Mouse (Mus musculus): ENCODE results near the gene Naip6. TPM values are rescaled to one million over a fixed set of nuclear protein-coding genes. Genes with fewer than 3 reads are reported as not detected.
"Not testable (repeated sequence)": the region's sequence is repeated elsewhere in the genome, so short reads cannot be mapped to it uniquely, and the experiment has no call there.

Naip6 gene
- 8.2 and 9.1 TPM in 2 replicates for polyA plus RNA-seq (2015; fragmentation: Nextera tagmentation; extraction: Ambion mirVana)

DNA sequence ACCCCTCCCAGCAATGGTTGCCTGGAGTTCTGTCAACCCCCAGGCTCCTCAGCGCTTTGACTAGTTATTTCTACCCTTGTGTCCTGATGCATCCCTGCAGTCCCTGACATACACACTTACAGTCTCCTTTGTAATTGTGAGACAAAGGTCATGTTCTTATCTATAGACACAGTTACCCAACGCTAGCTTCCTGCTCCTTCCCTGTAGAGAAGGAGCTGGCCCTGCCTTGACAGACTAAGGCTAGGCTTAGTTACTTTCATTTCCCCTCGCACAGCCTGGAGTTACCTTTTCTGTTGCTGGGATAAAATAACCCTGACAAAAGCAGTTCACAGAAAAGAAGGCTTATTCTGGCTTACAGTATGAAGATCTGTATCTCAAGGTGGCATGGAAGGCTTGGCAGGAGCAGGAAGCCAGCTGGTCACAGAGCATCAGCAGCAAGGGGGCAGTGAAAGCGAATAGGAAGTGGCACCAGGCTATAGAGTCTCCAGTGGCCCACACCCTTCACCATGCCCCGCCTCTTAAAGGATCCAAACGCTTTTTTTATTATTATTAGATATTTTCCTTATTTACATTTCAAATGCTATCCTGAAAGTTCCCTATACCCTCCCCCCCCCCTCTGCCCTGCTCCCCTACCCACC lies at the start of gene Naip6:
Naip6 (minus strand) TSS at position 419 of the 638 bp plus-strand sequence.
- Histone ChIP-seq H3K27ac (peak within 1 kb of the TSS; percentile 62), H3K4me2 (replicated peaks) (peak within 1 kb of the TSS; percentile 38), H3K4me3 (replicated peaks) (peak within 1 kb of the TSS; percentile 19; the same call in 1 of the 2 replicates)
- not testable (repeated sequence) for H3K4me1 ChIP-seq (replicated peaks); H3K36me3 ChIP-seq; H3K9me3 ChIP-seq; H3K27me3 ChIP-seq (replicated peaks); H3K9ac ChIP-seq
- peak; percentile 98 for ATAC-seq
- WGBS: 58% methylated on average over 6 of the region's 6 CpGs

DNA sequence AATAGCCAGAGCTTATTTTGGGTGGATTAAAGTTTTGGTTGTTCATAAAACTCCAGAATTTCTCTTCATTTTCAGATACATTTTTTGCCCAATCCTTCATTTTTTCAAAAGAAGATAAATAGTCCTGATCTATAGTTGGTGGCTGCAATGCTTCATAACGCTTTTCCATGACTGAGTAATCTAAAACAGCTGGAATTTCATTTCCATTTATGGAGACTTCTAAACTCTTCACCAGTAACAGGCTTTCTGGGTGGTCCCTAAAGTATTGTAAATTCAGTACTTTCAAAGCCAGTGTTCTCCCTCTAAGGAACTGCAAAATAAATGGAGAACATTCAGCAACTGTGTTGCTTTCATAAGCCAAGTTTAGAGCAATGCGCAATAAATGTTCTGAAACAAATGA lies 34.8 kb upstream of the Naip6 start:
- not testable (repeated sequence) for H3K27me3 ChIP-seq (replicated peaks); H3K4me1 ChIP-seq (replicated peaks); H3K4me2 ChIP-seq (replicated peaks); H3K36me3 ChIP-seq; H3K4me3 ChIP-seq (replicated peaks); H3K9me3 ChIP-seq; ATAC-seq; H3K27ac ChIP-seq; H3K9ac ChIP-seq
- 59% methylated on average over 2 of the region's 2 CpGs for WGBS

DNA sequence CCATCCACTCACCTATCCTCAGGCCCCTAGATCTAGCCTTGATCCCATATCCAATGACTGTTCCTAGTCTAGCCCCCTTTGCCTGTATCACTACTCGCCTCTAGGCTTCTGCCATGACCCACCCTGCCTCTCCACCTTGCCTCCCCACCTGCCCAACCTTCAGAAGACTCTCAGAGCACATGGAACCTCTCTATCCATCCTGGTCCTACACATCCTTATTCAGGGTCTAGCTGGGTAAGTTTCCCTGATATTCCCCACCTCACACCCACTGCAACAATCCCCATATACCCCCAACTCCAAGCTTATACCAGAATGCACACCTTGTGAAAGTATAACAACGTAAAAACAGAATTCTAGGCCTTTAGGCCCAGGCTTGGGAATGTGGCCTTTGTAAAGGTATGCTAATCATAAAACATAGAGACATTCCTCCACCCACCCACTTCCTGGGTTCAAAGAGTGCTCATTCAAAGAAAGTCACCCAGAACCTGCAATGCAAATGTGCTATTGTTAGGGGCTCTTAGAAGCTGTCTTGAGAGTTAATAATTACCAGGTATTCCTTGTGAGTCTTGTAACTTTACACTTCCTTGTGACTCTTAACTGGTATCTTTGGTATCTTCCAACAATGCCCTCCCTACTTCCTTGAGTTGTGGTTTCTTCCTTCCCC lies 32.2 kb upstream of the Naip6 start:
- H3K9me3 ChIP-seq; H3K4me1 ChIP-seq (replicated peaks); H3K4me3 ChIP-seq (replicated peaks); H3K4me2 ChIP-seq (replicated peaks); H3K27me3 ChIP-seq (replicated peaks); H3K9ac ChIP-seq; H3K27ac ChIP-seq; H3K36me3 ChIP-seq: not testable (repeated sequence)
- 71% methylated on average over 1 of the region's 2 CpGs for WGBS
- ATAC-seq: peak; percentile 70

DNA sequence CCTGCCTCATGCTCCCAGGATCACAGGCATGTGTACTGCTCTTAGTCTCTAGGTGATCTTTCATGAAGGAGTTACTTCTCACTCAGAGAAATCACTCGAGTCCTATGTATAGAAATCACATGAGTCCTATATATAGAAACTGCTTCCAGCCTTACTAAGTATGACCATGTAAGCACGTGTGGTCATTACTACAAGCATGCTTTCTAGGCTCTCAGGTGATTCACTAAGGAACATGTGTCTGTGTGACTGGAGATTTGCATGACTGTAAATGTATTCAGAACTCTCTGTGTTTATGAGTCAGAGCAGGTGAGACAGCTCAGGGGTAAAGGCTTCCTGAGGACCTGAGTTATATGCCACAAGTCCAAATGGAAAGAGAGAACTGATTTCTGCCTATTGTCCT lies 24.3 kb upstream of the Naip6 start:
- 63% methylated on average over 2 of the region's 2 CpGs for whole genome bisulfite sequencing
- H3K9ac ChIP-seq: no peak overlapping the region
- no peak overlapping the region for H3K4me2 ChIP-seq (replicated peaks)
- H3K9me3 ChIP-seq: no peaks in the 10 kb centered on the region
- no peak overlapping the region for H3K4me3 ChIP-seq (replicated peaks)
- H3K4me1 ChIP-seq (replicated peaks): no peaks in the 10 kb centered on the region
- no peaks in the 10 kb centered on the region for H3K27me3 ChIP-seq (replicated peaks)
- H3K27ac ChIP-seq: no peak overlapping the region
- no peaks in the 10 kb centered on the region for H3K36me3 ChIP-seq
- ATAC-seq: peak; percentile 55

DNA sequence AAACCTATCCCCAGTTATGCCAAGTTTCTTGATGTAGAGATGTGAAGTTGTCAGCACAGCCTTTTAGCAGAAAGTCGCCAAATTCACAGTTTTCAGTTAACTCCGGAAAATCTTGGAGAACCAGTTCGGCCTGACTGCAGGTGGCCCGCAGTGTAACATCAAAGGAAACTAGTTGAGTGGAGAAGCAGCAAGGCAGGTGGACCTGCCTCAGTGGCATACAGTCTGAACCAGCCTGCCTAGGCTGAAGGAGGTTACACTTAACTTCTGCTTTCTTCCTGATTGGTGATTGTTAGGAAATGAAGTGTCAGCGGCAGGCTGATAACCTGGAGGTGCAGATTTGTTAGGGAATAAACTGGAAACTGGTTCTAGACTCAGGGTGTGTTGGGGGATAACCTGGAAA lies 14.3 kb upstream of the Naip6 start:
- H3K27me3 ChIP-seq (replicated peaks); H3K9ac ChIP-seq; H3K4me3 ChIP-seq (replicated peaks); H3K4me1 ChIP-seq (replicated peaks); H3K27ac ChIP-seq; H3K4me2 ChIP-seq (replicated peaks); H3K9me3 ChIP-seq; H3K36me3 ChIP-seq: not testable (repeated sequence)
- peak; percentile 68; the same call in 1 of the 2 replicates for ATAC-seq
- 21% methylated on average over 5 of the region's 5 CpGs for WGBS

DNA sequence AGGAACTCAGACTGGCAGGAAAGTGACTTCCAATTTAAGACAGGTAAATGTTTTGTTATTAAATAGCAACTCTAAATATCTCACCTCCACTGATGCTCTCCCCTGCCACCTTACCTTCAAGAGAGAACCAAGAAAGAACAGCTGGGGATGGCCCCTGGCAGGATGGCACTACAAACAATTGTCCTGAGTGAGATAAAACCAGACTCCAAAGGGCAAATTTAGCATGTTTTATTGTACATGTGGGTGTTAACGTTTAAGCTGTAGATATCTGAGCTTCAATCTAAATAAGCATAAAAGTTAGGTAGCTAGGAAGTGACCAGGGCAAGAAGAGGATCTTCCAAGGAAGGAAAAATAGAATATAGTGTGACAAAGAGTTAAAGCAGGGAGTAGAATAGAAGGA lies 11.4 kb upstream of the Naip6 start:
- H3K9me3 ChIP-seq; H3K4me3 ChIP-seq (replicated peaks); H3K36me3 ChIP-seq; H3K9ac ChIP-seq; H3K4me1 ChIP-seq (replicated peaks); H3K27me3 ChIP-seq (replicated peaks); H3K4me2 ChIP-seq (replicated peaks): not testable (repeated sequence)
- WGBS: 4% methylated on average over 1 of the region's 1 CpGs
- peak; percentile 67 for ATAC-seq
- H3K27ac ChIP-seq: peak overlapping the region; percentile 49; the same call in 1 of the 2 replicates

DNA sequence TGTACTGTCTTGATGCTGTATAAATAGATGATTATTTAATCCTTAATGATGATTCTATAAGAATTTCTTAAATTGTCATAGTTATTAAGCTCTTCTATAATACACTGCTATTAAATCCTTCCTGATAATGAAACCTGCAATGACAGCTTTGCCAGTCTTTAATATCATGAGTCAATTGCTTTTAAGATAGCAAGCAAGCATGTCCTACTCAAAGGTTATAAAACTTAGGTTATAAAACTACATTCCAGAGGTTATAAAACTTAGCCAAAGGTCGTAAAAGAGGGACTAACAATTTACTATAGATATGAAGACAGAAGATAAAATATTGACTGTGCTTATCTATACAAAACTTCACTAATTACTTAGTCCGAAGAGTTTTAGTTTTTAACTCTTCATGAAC lies 10.6 kb upstream of the Naip6 start:
- ATAC-seq: peak; percentile 79
- H3K9ac ChIP-seq; H3K4me2 ChIP-seq (replicated peaks); H3K9me3 ChIP-seq; H3K4me1 ChIP-seq (replicated peaks); H3K4me3 ChIP-seq (replicated peaks); H3K36me3 ChIP-seq; H3K27ac ChIP-seq; H3K27me3 ChIP-seq (replicated peaks): not testable (repeated sequence)
- WGBS: 25% methylated on average over 2 of the region's 2 CpGs

DNA sequence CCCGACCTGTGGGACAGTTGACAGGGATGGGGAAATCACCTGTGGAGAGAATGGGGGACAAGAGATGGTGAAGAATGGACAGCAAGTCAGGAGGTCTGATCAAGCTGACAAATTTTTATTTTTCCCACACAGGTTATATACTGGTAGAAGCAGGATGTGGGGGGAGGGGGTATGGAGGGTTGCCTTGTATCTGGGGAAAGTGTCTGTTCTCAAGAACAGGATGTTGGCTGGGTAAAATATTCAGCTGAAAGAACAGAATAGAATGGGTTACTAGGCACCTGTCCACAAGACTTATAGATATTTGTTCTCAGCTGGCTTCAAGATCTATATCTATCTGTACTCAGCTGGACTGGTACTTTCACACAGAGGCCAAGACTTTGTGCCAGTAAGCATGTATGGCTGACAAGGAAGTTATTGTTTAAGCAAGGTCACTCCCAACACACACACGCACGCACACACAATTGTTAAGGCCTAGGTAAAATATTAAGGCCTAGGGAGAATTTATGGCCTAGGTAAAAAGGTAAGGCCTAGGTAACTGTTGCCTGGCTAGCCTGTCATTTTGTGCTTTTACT lies 4.9 kb upstream of the Naip6 start:
- not testable (repeated sequence) for H3K4me3 ChIP-seq (replicated peaks); H3K36me3 ChIP-seq; H3K4me2 ChIP-seq (replicated peaks); H3K9ac ChIP-seq; H3K4me1 ChIP-seq (replicated peaks); H3K27ac ChIP-seq; H3K9me3 ChIP-seq; H3K27me3 ChIP-seq (replicated peaks)
- 84% methylated on average over 3 of the region's 3 CpGs for WGBS
- peak; percentile 50; the same call in 1 of the 2 replicates for ATAC-seq

DNA sequence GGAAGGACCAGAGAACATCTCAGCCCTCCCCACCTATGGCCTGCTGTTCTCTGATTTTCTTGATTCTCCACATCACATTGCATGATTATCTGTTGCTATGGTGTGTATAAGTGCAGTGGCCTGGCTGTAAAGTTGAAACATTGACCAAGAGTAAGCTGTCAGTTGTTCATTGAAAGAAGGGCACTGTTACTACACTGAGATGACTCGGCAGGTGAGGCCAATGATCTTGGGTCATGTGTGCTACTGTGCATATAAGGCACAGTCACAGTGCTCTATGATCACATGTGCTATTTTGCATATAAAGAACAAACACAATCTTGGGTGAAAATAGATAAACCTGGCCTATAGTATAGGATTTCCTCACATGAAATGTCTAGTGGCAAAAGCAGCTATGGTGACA lies 32.9 kb downstream of the Naip6 start:
- ATAC-seq: no peak
- H3K4me2 ChIP-seq (replicated peaks): no peak overlapping the region
- H3K4me1 ChIP-seq (replicated peaks): no peaks in the 10 kb centered on the region
- H3K36me3 ChIP-seq: no peaks in the 10 kb centered on the region
- H3K27ac ChIP-seq: no peak overlapping the region
- WGBS: 81% methylated on average over 1 of the region's 1 CpGs
- no peak overlapping the region for H3K9ac ChIP-seq
- H3K9me3 ChIP-seq: no peaks in the 10 kb centered on the region
- no peaks in the 10 kb centered on the region for H3K27me3 ChIP-seq (replicated peaks)
- no peak overlapping the region for H3K4me3 ChIP-seq (replicated peaks)

DNA sequence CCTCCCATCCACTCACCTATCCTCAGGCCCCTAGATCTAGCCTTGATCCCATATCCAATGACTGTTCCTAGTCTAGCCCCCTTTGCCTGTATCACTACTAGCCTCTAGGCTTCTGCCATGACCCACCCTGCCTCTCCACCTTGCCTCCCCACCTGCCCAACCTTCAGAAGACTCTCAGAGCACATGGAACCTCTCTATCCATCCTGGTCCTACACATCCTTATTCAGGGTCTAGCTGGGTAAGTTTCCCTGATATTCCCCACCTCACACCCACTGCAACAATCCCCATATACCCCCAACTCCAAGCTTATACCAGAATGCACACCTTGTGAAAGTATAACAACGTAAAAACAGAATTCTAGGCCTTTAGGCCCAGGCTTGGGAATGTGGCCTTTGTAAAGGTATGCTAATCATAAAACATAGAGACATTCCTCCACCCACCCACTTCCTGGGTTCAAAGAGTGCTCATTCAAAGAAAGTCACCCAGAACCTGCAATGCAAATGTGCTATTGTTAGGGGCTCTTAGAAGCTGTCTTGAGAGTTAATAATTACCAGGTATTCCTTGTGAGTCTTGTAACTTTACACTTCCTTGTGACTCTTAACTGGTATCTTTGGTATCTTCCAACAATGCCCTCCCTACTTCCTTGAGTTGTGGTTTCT lies 45.9 kb downstream of the Naip6 start:
- not testable (repeated sequence) for H3K9me3 ChIP-seq; H3K4me1 ChIP-seq (replicated peaks); H3K9ac ChIP-seq; H3K36me3 ChIP-seq; H3K4me2 ChIP-seq (replicated peaks); H3K4me3 ChIP-seq (replicated peaks); H3K27ac ChIP-seq; H3K27me3 ChIP-seq (replicated peaks)
- peak; percentile 72 for ATAC-seq
- WGBS: no CpG with 5 or more reads among the region's 1 CpGs

DNA sequence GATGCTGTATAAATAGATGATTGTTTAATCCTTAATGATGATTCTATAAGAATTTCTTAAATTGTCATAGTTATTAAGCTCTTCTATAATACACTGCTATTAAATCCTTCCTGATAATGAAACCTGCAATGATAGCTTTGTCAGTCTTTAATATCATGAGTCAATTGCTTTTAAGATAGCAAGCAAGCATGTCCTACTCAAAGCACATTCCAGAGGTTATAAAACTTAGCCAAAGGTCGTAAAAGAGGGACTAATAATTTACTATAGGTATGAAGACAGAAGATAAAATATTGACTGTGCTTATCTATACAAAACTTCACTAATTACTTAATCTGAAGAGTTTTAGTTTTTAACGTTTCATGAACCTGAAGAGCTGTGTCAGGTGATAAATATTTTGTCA lies 60.5 kb downstream of the Naip6 start:
- not testable (repeated sequence) for H3K9me3 ChIP-seq; H3K27ac ChIP-seq; H3K4me3 ChIP-seq (replicated peaks); H3K4me2 ChIP-seq (replicated peaks); H3K36me3 ChIP-seq; H3K27me3 ChIP-seq (replicated peaks); H3K9ac ChIP-seq; H3K4me1 ChIP-seq (replicated peaks)
- peak; percentile 60; the same call in 1 of the 2 replicates for ATAC-seq
- 27% methylated on average over 2 of the region's 2 CpGs for WGBS

DNA sequence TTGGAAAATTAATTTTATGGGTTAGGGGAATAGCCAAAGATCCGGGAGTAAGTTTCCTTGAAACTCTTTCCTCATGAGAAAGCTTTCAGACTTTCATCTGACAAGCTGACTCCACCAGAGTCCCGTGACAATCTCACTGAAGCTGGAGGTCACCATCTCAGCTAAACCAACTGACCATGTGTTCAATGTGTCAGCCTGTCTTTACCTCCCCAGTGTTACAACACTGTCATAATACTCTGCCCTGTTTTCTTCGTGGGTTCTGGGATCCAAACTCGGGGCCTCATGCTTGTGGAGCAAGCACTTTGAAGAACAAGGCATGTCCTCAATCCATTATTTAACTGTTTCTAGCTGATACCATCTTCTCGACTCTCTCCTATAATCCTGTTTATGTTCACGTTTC lies 61.5 kb downstream of the Naip6 start:
- H3K4me1 ChIP-seq (replicated peaks); H3K27ac ChIP-seq; H3K9me3 ChIP-seq; H3K36me3 ChIP-seq; H3K4me3 ChIP-seq (replicated peaks); H3K27me3 ChIP-seq (replicated peaks); H3K4me2 ChIP-seq (replicated peaks); ATAC-seq; H3K9ac ChIP-seq: not testable (repeated sequence)
- WGBS: 87% methylated on average over 6 of the region's 6 CpGs

Data from intestine, embryonic 15.5 days (tissue).